Mouse (Mus musculus) liver, postnatal 0 days (tissue): ENCODE results near the gene Utf1.

Source experiments
- CTCF ChIP-seq: sonication (generic); IDR thresholded peaks from 2 replicates; pipeline ENCODE4 v1.5.1; 2016; ENCODE audit warnings: antibody characterized with exemption, low read depth
- EP300 ChIP-seq: IDR thresholded peaks from 2 replicates; pipeline ENCODE4 v1.6.1; 2016; ENCODE audit warnings: antibody characterized with exemption, low read depth, mild to moderate bottlenecking

DNA sequence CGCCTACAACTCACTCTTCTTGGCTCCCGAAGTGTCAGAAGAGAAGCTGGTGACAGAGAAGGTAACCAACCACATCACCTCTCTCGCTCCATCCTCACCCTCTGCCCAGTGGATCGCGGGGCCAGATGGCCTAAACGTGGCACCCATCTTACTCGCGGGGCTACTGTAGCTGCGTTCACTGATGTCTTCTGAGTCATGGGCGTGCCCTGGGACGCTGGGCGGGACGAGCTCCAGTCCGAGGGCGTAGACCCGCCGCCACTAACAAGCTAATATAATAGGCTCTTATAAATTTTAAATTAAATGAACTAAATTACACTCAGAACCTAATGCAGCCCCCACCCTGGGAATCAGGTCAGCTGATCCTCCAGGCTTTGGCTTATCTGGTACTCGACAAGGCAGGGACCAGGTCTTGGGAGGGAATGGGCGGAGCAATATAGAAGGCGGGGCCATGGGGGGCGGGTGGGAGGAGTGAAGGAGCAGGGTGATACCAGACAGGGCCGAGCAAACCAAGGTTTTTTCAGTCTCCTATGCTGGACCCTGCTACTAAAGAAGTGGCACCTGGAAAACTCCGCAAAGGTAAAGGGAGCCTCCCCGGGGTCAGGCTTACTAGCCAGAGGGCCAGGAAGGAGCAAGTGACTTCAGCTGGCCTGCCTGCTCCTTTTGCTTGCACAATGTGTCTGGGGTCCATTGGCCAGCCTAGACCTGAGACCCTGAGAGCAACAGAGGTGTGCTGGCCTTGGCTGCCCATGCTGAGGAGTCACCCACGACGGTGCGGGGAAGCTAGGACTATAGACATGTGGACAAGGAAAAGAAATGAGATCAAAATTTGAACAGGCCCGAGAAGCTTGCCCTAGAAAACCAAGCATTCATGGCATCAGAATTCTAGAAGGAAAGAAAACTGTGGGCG lies 29.2 kb upstream of the Utf1 start:
- no peak for TF ChIP-seq CTCF
- TF ChIP-seq EP300: no peak
